Mouse (Mus musculus) T-helper 1 cell (primary cell): ENCODE results near the gene Gm973.

Experiments
- in situ Hi-C: fragments of 300-600 bp; cut with MboI, MseI; formaldehyde crosslinking; loops from one replicate; pipeline ENCODE4 v1.15.1; 2025; ENCODE audit warnings: high pct_unique_total_duplicates

The Gm973 gene

DNA sequence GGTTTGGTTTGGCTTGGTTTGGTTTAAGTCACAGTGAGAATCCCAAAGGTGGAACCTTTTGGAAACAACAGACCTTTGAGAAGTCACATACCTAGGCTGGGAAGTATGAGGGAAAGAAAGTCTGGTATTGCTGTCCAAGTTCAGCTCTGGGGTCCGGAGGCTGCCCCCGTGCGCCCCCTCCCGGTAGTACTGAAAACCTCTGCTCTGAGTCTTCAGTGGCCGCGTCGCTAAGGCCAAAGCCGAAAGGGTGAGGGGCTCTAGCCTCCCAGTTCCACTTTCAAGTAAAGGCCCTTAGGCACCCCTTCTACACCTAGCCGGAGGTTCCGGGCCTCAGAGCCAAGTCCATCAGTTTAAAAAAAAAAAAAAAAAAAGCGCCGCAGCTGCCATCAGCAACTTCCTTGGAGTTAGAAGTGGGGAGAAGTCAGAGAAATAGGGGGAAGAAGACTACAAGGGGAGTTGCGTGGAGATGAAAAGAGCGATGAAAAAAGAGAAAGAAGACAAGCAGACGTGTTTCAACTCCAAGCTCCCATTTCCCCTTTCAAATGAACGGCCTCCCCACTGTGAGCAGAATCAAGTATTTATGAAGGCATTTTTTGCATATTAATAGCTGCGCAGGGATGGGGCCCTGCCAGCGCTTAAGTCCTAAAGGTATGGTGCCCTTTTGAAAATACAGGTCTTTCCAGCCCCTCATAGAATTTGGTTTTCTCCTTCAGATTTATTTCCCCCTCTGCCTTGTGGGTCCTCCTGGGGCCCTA lies 68.8 kb downstream of the Gm973 start:
- in situ Hi-C loops = no loop called here

DNA sequence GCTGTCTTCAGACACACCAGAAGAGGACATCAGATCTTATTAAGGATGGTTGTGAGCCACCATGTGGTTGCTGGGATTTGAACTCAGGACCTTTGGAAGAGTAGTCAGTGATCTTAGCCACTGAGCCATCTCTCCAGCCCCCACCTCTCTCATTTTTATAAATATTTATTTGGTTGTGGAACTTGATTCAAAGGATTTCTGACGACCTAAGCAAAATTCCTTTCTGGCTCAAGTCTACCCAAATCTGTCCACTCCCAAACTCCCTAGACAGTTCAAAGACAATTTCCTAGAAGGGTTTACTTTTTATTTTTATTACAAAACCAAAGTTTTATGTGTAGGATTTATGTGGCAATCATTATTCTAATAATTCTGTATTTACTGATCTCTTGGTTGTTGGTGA lies 73.2 kb downstream of the Gm973 start:
- in situ Hi-C loops = no loop called here

DNA sequence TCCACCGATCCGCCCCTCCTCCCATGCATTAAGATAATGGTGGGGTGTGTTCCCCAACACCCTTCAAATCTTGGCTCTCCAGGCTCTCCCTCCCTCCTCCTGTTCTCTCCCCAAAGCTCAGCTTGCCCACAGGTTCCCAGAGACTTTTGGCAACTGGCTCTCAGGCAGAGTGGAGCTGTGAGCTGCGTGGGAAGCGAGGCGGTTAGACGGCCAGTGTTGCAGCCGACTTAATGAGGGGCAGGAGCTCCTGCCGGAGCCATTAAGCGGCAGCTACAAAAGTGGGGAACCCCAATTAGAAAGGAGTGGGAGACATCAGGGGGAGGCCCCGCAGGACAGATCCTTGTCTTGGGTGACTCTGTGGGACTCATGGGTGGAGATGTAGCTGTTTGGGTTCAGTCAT lies 76.3 kb downstream of the Gm973 start:
- in situ Hi-C loops = no loop called here

DNA sequence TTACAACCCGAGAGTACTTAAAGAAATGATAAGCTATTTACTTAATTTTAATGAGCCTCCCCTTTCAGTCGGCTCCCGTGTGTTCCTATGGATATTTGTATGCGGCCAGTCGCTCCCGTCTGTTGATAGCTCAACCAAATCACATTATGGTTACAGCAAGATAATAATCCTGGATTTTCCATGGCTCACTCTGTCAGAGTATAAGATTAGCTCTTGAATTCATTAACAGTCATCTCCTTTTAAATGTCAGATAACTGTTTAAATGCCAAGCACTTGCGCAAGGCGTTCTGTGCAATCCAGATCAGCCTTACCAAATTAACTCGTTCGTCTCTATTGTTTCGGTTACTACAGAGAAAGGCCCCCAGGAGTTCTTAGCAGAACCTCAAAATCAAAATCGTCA lies 76.8 kb downstream of the Gm973 start:
- in situ Hi-C loops = no loop called here

DNA sequence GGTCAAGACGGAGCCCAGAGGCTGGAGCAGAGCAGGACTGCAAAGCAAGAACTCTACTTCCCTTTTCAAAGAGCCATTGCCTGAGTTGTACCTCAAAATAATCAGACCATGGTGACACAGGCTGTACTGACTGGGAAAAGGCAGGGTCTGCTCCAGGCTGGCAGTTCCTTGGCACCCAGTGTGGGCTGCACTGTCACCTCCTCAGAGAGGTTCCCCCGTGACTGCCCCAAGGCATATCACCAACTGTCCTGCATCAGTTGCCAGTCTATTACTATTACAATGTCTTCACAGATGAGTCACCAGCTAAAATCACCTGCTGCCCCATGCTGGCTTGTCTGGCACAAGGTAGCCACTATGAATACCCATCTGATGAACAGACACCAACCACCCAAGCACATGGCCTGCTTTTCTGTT lies 77.6 kb downstream of the Gm973 start:
- in situ Hi-C loops = no loop called here

DNA sequence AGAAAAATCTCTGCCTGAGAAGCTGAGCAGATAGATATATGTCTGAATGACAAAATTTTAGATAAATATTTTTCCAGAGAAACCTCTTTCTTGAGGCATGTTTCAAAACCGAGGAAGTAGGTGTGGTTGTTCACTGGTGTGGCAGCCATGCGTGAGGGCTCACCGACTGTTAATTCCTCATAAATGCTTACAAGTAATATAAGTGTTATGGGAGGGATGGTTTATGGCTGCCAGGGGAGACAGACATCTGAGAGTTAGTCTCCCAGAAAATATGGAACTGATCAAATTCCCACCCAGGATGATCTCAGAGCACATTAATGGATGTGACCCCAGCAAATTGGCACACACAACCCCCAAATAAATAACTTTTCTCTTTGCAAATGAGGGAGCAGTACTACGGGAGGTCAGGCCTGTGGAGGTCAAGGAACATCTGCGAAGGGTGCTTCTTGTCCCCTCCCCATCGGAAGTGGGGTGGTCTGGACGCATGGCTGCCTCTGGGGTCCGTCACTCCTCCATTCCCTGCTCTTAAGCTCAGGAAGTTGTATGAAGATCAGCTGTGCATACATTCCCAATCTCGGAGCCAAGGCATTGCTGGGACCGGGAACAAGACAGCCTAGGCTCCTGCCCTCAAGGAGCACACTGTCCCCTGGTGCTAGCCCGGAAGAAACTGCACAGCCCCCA lies 78.7 kb downstream of the Gm973 start:
- in situ Hi-C loops = no loop called here

DNA sequence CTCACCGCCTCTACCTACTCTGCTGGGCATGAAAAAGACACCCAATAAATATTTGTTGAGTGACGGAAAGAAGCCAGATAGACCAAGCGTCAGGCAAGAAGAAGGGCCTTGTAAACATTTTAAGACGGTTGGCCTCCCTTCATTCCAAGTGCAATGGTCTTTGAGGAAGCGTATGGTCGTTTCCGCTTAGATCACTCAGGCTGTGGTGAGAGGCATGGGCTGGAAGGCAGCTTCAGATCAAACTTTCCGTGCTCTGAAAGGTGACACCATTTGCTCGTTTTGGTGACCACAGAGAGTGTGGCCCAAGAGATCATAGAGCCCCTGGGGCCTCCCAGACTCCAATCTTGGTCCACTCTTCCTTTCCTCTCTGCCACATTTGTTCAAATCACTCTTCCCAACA lies 79.5 kb downstream of the Gm973 start:
- in situ Hi-C loops = no loop called here

DNA sequence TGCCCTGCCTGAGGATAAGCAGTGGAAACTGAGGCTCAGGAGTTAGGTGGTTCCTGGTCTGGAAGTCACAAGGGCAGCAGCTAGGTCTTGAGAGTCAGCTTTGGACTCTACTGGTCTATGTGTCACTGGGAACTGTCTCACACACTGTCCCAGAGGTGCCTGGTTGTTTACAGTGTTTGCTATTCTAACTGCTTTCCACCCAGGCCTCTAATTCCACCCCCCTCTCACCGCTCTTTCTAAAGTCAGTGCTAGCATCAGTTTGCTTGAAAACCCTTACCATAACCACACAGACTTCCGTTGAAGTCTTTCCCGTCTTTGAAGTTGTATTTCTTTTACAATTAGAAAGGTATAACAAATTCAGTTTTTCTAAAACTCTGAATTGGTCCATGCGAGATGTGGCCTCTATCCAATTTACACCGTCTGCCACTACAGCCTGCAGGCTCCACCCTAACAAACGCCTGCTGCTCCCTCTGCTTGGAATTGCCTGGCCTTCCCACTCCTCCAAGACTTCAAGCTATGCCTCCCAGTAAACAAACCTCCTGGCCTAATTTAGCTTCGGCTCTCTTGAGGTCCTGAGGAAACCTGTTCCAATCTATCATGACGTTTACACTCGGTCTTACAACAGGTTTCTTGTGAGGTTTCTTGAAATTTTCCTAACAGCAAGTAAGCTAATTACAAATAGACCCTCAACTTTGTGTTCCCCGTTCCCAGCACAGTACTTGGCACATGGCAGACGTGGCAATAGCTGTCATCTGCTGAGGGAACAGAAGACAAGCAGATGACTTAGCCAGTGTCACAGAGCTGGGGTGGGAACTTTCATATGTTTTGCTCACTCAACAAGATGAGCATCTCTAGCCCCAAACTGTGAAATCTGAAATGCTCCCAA lies 86.7 kb downstream of the Gm973 start:
- in situ Hi-C loops = no loop called here

DNA sequence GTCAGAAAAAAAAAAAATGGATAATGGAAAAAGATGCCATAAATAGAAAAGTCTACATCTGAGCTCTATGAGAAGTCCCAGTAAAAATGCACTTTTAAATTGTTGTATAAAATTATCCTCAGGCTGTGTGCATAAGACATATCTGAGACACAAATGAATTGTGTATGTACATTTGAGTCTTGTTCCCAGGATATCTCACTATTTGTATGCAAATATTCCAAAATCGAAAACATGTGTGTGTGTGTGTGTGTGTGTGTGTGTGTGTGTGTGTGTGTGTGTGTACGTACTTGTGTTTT lies 87.3 kb downstream of the Gm973 start:
- in situ Hi-C loops = no loop called here

DNA sequence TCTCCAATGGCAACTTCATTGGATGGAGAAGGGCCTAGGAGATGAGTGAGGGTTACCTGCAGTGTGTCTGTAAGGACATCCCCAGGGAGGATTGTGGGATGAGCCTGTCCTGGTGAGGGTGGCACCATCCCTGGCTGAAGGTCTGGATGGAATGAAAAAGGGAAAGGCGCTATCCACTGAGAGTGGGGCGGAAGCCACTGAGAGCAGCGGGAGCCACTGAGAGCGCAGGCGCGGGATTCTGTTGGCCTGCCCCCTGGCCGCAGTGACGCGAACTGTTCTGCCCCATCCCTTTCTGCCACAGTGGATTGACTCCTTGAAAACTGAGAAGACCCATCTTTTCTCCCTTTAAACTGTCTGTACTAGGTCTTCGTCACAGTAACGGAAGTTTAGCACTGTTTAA lies 87.8 kb downstream of the Gm973 start:
- in situ Hi-C loops = no loop called here

DNA sequence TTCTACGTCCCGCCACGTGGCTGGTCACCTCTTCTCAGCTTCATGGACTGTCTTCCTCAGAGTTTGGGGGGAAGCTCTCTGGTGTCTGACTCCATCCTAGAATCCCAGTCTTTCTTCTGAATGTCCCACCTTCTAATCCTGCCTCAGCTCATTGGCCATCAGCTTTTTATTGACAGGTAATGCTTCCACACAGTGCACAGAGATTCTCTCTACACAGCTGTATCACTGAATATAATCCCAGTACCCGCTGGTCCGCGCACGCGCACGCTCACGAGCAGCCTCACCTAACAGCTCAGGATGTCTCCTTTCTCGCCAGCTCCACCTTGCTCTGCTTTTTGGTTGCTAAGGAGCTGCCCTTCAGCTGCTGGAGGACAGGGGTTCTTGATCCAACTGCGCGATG lies 90.4 kb downstream of the Gm973 start:
- in situ Hi-C loops = no loop called here

DNA sequence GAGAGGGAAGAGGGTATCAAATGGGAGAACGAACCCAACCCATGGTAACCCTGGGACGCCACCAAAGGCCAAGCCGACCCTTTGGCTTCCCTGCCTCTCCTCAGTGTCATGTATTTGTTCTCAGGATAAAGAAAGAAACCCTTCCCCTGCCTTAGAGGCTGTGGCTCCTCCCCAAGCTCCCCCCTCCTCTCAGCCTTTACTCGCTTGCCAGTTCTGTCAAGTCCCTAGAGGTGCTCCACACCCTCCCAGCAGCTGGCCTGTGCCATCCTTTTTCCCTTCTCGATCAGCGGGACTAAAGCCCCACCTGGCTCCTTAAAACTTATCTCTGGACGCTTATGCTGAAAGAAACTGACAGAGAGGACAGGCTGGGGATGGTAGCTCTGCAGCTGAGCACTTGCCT lies 91.0 kb downstream of the Gm973 start:
- in situ Hi-C loops = no loop called here

DNA sequence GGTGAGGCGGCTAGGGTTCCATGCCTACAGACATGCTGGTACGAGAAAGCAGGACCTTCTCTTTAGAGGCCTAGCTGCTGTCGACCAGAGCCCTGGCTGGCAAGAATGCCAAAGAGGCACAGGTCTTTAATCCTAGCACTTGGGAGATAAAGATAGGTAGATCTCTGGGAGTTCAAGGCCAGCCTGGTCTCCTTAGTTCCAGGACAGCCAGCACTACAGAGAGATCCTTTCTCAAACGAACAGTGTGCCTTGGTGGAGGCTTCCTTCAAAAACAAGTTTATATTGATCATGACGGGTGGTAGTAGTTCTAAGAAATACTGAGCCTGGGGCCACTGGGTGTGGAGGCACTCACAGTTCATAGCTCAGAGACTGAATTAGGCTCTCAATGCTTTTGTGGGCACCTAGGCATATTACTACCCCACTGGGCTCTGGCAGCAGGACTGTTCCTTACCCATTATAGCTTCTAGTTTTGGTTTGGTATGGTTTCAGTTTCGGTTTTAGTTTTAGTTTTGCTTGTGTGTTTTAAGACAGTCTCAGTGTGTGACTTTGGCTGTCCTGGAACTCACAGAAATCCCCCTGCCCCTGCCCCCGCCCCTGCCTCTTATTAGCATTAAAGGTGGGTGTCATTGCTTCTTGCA lies 92.2 kb downstream of the Gm973 start:
- in situ Hi-C loops = no loop called here

DNA sequence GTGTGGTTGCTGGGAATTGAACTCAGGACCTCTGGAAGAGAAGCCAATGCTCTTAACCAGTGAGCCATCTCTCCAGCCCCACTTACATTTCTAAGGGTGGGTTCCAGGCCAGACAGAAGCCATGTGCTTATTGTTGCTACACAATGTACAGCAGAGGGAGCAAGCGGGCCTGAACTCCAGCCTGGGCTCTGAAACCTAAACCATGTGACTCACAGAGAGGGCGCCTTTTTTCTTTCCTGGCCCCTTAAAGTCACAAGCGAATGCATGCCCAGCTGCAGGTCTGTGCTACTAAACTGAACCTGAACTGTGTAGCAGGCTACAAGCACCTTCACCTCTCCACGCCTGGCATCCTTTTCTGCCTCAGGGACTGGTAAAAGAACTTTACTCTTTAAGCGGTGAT lies 92.9 kb downstream of the Gm973 start:
- in situ Hi-C loops = no loop called here

DNA sequence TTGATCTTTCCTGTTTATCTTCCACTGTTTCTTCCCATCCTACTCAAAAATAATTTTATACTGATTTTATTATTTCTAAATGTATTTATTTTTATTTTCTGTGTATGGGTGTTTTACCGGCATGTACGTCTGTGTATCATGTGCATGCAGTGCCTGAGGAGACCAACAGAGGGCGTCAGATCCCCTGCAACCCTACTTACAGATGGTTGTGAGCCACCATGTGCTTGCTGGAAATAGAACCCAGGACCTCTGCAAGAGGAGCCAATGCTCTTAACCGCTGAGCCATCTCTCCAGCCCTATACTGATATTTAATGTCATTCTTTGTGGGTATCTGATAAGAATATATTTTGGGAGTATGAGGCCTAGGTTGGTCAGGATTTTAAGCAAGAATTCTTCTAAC lies 93.4 kb downstream of the Gm973 start:
- in situ Hi-C loops = no loop called here

DNA sequence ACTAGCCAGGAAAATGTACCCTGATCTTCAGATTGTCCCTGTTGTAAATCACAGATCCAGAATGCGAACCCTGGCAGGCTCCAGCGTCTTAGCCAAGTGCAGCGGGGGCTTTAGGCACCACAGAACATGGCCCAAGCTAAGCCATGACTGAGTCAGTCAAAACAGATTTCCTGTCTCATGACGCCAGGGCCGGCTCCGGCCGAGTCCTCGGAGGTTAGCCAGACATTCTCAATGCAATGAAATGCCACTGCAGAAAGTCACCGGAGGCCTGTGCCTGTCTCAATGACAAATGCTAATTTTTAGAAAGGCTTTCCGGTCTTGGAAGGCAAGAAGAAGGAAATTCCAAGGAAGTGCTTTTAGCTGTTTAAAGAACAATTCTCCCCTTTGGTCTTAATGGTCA lies 93.8 kb downstream of the Gm973 start:
- in situ Hi-C loops = no loop called here

DNA sequence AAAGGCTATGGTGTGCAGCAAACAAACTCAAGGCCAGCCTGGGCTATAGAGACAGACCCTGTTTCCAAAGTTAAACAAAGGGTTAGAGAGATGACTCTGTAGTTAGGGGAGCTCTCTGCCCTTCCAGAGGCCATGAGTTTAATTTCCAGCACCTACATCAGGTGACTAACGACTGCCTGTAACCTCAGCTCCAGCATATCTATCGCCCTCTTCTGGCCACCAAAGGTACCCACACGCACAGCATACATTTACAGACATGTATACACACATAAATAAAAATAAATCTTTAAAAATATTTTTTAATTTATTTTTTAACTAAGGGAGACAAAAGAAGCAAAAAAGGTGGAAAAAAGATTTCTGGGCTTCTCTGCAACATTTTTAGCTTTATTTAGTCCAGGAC lies 94.9 kb downstream of the Gm973 start:
- in situ Hi-C loops = no loop called here

DNA sequence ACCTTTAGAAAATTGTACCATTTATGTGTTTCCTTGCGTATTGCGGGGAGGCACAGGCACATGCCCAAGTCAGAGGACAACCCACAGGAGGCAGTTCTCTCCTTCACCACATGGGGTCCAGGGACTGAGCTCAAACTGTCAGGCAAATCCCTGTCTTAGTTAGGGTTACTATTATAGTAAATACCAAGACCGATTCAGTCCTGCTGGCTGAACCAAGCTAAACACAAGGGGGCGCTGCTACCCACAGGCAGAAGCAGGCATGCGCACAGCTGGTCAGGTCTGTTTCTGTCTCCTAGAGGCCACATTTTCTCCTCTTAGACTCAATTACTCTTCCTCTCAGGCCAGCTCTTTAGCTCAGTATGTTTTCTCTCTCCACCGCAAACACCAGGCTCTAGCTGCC lies 97.7 kb downstream of the Gm973 start:
- in situ Hi-C loops = no loop called here

DNA sequence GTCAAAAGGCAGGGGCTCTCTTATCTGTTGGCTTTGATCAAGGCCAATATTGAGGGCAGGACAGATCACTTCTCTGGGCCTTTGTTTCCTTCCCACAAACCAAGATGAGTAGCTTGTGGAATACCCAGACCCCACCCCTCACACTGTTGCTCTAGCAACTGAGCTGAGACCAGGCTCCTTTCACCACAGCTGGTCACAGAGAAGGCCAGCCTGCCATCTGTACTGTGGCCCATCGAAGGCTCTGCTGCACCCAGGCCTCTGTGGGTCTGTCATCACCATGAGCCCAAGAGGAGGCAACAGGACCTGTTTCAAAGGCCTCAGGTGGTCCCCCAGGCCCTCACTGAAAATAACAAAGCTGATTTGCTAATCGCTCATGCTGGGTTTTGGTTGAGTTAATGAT lies 99.0 kb downstream of the Gm973 start:
- in situ Hi-C loops = no loop called here

DNA sequence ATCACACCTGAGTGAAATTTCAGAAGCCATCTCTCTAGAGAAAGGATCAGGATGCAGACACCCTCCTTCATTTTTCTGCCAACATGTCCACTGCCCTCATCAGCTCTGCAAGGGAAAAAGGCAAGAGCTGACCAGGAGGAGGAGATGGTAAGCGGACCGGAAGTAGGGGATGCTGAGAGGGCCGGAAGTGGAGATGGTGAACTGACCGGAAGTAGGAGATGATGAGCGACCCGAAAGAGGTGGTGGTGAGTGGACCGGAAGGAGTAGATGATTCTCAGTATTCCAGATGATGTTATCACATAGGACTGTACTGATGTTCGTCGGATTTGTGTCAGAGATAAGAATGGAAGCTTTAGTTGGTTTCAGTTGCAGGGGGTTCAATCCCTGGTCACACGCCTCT lies 103.1 kb downstream of the Gm973 start:
- in situ Hi-C loops = no loop called here

DNA sequence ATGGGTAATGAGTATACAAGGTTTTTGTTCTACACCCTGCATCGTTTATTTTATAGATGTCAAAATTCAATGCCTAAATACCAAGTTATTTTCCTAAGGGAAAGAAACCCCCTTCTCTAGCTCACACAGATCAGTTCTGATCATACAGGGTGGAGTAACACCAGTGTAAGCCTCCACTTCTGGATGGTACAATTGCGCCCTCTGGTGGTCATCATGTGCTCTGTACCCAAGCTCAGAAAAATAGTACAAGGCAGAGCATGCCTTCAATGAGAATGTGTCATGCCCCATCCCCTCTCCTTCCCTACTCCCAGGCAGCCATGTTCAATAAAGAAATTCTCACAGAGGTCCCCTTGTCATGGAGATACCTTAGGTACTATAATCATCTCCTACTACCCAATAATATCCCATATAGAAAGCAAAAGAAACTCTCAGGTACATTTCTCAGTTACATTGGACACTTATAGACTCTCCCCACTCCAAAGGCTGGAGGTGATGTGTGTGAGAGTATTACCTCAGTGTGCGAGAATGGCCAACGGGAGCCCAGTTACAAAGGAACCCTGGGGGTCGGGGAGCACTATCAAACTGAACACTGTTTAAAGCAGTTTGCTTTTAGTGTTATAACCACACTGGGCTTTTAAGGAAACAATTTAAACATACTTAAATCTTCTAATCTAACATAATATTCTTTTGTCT lies 107.4 kb downstream of the Gm973 start:
- in situ Hi-C loops = loop anchor here (10.0 kb wide), 1 partner anchor 379 kb away; no protein-coding TSS in a partner anchor

DNA sequence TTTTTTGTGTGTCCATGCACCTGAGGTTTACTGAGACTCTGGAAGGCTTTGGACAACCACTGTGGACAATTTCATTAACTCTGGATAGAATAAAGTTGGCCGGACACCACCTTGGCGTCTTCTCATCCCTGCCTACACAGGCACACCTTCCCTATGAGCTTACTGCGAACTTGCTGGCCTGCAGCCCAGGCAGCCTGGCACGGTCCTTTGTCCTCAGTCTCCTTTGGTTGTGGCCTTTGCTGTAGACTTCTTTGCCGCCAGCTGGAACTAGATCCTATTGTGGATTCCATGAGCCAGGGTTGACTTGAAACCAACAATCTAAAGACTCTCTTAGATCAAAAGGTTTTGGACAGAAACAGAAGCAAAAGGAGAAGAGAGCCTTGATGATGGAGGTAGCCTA lies 109.3 kb downstream of the Gm973 start:
- in situ Hi-C loops = loop anchor here (10.0 kb wide), 1 partner anchor 381 kb away; no protein-coding TSS in a partner anchor
